Mouse (Mus musculus) testis, adult 2 months (tissue): ENCODE measurements around the gene Hepacam2. TPM values are rescaled to one million over a fixed set of nuclear protein-coding genes. Genes with fewer than 3 reads are reported as not detected.
"Not testable (repeated sequence)": the region's sequence is repeated elsewhere in the genome, so short reads cannot be mapped to it uniquely, and the experiment has no call there.

ENCODE experiments used
- H3K27ac ChIP-seq: fragments of 200-500 bp; 2 replicates; pipeline ENCODE4 v1.5.1; 2012; ENCODE audit warnings: low read depth, low read length; ENCODE audit not compliant: control insufficient read depth, insufficient read depth
- H3K27me3 ChIP-seq: fragments of 200-500 bp; 2 replicates; pipeline ENCODE4 v1.6.1; 2012; ENCODE audit warnings: mild to moderate bottlenecking, low read length, moderate library complexity; ENCODE audit not compliant: control insufficient read depth, insufficient read depth
- H3K36me3 ChIP-seq: fragments of 200-500 bp; 2 replicates; pipeline ENCODE4 v1.6.1; 2012; ENCODE audit warnings: mild to moderate bottlenecking, low read length; ENCODE audit not compliant: control insufficient read depth, insufficient read depth
- H3K4me1 ChIP-seq: fragments of 200-500 bp; 2 replicates; pipeline ENCODE4 v1.6.1; 2012; ENCODE audit warnings: low read length; ENCODE audit not compliant: control insufficient read depth, insufficient read depth
- H3K4me3 ChIP-seq: fragments of 200-500 bp; 2 replicates; pipeline ENCODE4 v1.5.1; 2012; ENCODE audit warnings: low read depth, mild to moderate bottlenecking, low read length, moderate library complexity, mixed read lengths; ENCODE audit not compliant: control insufficient read depth
- CTCF ChIP-seq: fragments of 200-500 bp; IDR thresholded peaks from 2 replicates; pipeline ENCODE4 v1.5.1; 2012; ENCODE audit warnings: low read depth, mild to moderate bottlenecking, inconsistent platforms, low read length, moderate library complexity; ENCODE audit not compliant: control insufficient read depth, insufficient read depth, insufficient replicate concordance
- POLR2A ChIP-seq: fragments of 200-500 bp; IDR thresholded peaks from 2 replicates; pipeline ENCODE4 v1.6.1; 2012; ENCODE audit warnings: low read depth, mild to moderate bottlenecking, inconsistent platforms, low read length, moderate library complexity; ENCODE audit not compliant: control insufficient read depth
- polyA plus RNA-seq: library from polyadenylated mRNA; depleted of rRNA; stranded (reverse); fragments of >200 nt; gene quantifications from 2 replicates; pipeline ENCODE4 v1.2.3, GENCODE M21; 2012

Hepacam2 gene
- polyA plus RNA-seq, 1 experiment, result 9.6 TPM

- H3K36me3 ChIP-seq, result no peaks in the 10 kb centered on the region
- H3K27ac ChIP-seq, result no peak overlapping the region
- H3K27me3 ChIP-seq, result no peaks in the 10 kb centered on the region
- TF ChIP-seq CTCF (no peak), POLR2A (no peak)
- H3K4me1 ChIP-seq, result no peaks in the 10 kb centered on the region
- H3K4me3 ChIP-seq, result no peak overlapping the region
Observed at GRCm38 (mm10) chr6:3511612-3512011, 13.5 kb upstream of the Hepacam2 start.

GRCm38 (mm10) chr6:3511116-3511515 is 13.0 kb upstream of the Hepacam2 start:
- TF ChIP-seq POLR2A, result no peak
- TF ChIP-seq CTCF, result no peak
- no peak overlapping the region for H3K4me3 ChIP-seq
- no peak overlapping the region for H3K27ac ChIP-seq
- H3K36me3 ChIP-seq, result no peaks in the 10 kb centered on the region
- no peaks in the 10 kb centered on the region for H3K27me3 ChIP-seq
- no peaks in the 10 kb centered on the region for H3K4me1 ChIP-seq

GRCm38 (mm10) chr6:3509782-3510181 is 11.7 kb upstream of the Hepacam2 start:
- TF ChIP-seq CTCF (peak; percentile 7; the same call in 1 of the 2 replicates), POLR2A (no peak)

GRCm38 (mm10) chr6:3508151-3508550 is 10.1 kb upstream of the Hepacam2 start:
- H3K4me1 ChIP-seq, H3K4me3 ChIP-seq, H3K27ac ChIP-seq, H3K36me3 ChIP-seq, H3K27me3 ChIP-seq: not testable (repeated sequence)

More at GRCm38 (mm10) chr6:3509782-3510181, 11.7 kb upstream of the Hepacam2 start:
- no peak overlapping the region for H3K27ac ChIP-seq
- H3K4me1 ChIP-seq, result no peaks in the 10 kb centered on the region
- H3K36me3 ChIP-seq, result no peaks in the 10 kb centered on the region
- no peak overlapping the region for H3K4me3 ChIP-seq
- H3K27me3 ChIP-seq, result no peaks in the 10 kb centered on the region

GRCm38 (mm10) chr6:3507078-3507477 is 9.0 kb upstream of the Hepacam2 start:
- Histone ChIP-seq H3K36me3 (no peaks in the 10 kb centered on the region), H3K4me1 (no peaks in the 10 kb centered on the region), H3K27me3 (no peaks in the 10 kb centered on the region), H3K27ac (no peak overlapping the region), H3K4me3 (no peak overlapping the region)
- TF ChIP-seq CTCF, result no peak
- TF ChIP-seq POLR2A, result no peak

- H3K36me3 ChIP-seq, result no peaks in the 10 kb centered on the region
- no peaks in the 10 kb centered on the region for H3K27me3 ChIP-seq
- no peak overlapping the region for H3K27ac ChIP-seq
- no peak overlapping the region for H3K4me3 ChIP-seq
- no peaks in the 10 kb centered on the region for H3K4me1 ChIP-seq
- no peak for TF ChIP-seq CTCF
Observed at GRCm38 (mm10) chr6:3505289-3505688, 7.2 kb upstream of the Hepacam2 start.

- no peak for TF ChIP-seq CTCF
- no peak for TF ChIP-seq POLR2A
- no peak overlapping the region for H3K4me3 ChIP-seq
- peaks cover 5% of the 10 kb centered on the region for H3K4me1 ChIP-seq
- H3K36me3 ChIP-seq, result no peaks in the 10 kb centered on the region
- no peaks in the 10 kb centered on the region for H3K27me3 ChIP-seq
- H3K27ac ChIP-seq, result no peak overlapping the region
Observed at GRCm38 (mm10) chr6:3500286-3500685, 2.2 kb upstream of the Hepacam2 start.

- Histone ChIP-seq H3K27me3 (no peaks in the 10 kb centered on the region), H3K36me3 (no peaks in the 10 kb centered on the region), H3K27ac (no peak overlapping the region), H3K4me3 (no peak overlapping the region), H3K4me1 (peaks cover 5% of the 10 kb centered on the region)
- TF ChIP-seq CTCF, result peak; percentile 10; the same call in 1 of the 2 replicates
- no peak for TF ChIP-seq POLR2A
Observed at GRCm38 (mm10) chr6:3496210-3496609, 1.9 kb downstream of the Hepacam2 start.
